Mouse (Mus musculus) C2C12 (cell line): ENCODE measurements around the gene Echs1.

Experiments
- CEBPB ChIP-seq: IDR thresholded peaks from one replicate; pipeline ENCODE4 v1.6.1; 2011; ENCODE audit warnings: low read depth, mild to moderate bottlenecking, control low read depth, moderate library complexity
- CTCF ChIP-seq: IDR thresholded peaks from one replicate; pipeline ENCODE4 v1.5.1; 2011; ENCODE audit not compliant: control insufficient read depth, insufficient read depth, insufficient read length
- FOSL1 ChIP-seq: IDR thresholded peaks from one replicate; pipeline ENCODE4 v1.8.0; 2011; ENCODE audit warnings: mild to moderate bottlenecking, low read length; ENCODE audit not compliant: poor library complexity, insufficient read depth, severe bottlenecking
- MAX ChIP-seq: IDR thresholded peaks from one replicate; pipeline ENCODE4 v1.6.1; 2011; ENCODE audit warnings: mild to moderate bottlenecking, control low read depth
- MYOD1 ChIP-seq: IDR thresholded peaks from one replicate; pipeline ENCODE4 v1.6.1; 2011; ENCODE audit warnings: low read depth; ENCODE audit not compliant: control insufficient read depth, insufficient read length
- USF1 ChIP-seq: IDR thresholded peaks from one replicate; pipeline ENCODE4 v1.6.1; 2011; ENCODE audit warnings: low read depth, mild to moderate bottlenecking, control low read depth, moderate library complexity

DNA sequence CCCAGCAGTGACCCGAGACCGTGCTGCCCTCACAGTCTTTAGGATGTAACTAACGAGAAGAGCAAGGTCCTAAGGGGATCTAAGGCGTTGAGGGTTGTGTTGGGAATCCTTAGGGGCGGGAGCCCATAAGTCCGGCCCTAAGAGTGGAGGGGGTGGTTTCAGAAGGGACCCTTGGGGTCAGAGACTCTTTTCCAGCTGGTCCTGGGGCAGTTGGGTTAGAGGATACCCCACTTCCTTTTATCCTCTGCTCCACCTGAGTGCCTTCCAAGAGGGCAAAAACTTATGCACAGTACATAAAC is 54.5 kb downstream of the Echs1 start:
- no peak for TF ChIP-seq CTCF
- no peak for TF ChIP-seq MAX
- TF ChIP-seq USF1: no peak
- no peak for TF ChIP-seq FOSL1
- no peak for TF ChIP-seq CEBPB
- no peak for TF ChIP-seq MYOD1
